Mouse (Mus musculus) brain, embryonic 14.5 days (tissue): ENCODE results near the gene Abcc4.

Source experiments
- CTCF ChIP-seq: fragments of 200-500 bp; IDR thresholded peaks from 2 replicates; pipeline ENCODE4 v1.5.1; 2012; ENCODE audit warnings: inconsistent platforms, mild to moderate bottlenecking, moderate library complexity, borderline replicate concordance; ENCODE audit not compliant: insufficient read depth, insufficient read length; ENCODE audit errors: extremely low read depth
- POLR2A ChIP-seq: fragments of 200-500 bp; IDR thresholded peaks from 2 replicates; pipeline ENCODE4 v1.6.1; 2012; ENCODE audit warnings: mild to moderate bottlenecking, inconsistent platforms, borderline replicate concordance; ENCODE audit not compliant: poor library complexity, insufficient read depth, insufficient read length, severe bottlenecking; ENCODE audit errors: extremely low read depth

DNA sequence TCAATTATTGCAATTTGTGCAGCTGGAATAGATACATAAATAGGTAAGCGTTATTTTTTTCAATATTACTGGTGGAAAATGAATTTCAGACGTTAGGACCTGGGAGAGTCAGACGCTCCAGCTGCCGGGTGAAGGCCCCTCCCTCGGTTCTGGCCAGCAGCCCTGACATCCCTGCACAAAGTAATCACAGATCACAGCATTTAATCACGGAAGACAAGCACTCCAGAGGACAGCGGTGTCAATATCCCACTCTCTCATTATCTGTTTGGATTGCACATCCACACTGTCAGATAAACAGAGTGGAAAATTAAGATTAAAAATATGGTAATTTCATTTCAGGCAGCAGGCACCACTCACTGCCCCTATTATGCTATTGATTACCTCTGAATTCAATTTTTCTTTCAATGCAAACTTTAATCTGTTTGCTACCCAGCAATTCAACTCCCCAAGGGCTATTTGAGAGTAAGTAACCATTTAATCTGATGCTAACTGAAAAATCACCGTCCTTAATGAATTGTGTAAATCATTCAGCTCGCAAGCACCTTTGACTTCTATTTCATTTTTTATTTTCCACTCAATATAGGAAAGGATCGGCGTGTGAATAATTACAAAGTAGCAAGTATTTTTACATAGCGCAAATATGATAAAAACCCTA, 270.2 kb downstream of the Abcc4 start:
- TF ChIP-seq CTCF (no peak), POLR2A (no peak)
